Mouse (Mus musculus): Measurements from ENCODE around the gene Hmg20a. TPM values are rescaled to one million over a fixed set of nuclear protein-coding genes. Genes with fewer than 3 reads are reported as not detected.
A peak's percentile ranks its signal among the peaks of the same experiment; 100 is the strongest.

Gene Hmg20a
- polyA plus RNA-seq, 1 experiment = 12.6 TPM

- H3K4me1 ChIP-seq (ENCODE audit: control insufficient read depth, insufficient read depth, insufficient read length, low read length) = peaks cover 52% of the 10 kb centered on the region
- H3K4me3 ChIP-seq (ENCODE audit: insufficient read depth, low read depth, low read length) = no peak overlapping the region
- no peak overlapping the region; the same call in 1 of the 2 replicates for H3K27ac ChIP-seq (replicated peaks; ENCODE audit: low read depth, low read length)
Measured at GRCm38 (mm10) chr9:56499324-56500067, 81.1 kb downstream of the Hmg20a start.

DNA sequence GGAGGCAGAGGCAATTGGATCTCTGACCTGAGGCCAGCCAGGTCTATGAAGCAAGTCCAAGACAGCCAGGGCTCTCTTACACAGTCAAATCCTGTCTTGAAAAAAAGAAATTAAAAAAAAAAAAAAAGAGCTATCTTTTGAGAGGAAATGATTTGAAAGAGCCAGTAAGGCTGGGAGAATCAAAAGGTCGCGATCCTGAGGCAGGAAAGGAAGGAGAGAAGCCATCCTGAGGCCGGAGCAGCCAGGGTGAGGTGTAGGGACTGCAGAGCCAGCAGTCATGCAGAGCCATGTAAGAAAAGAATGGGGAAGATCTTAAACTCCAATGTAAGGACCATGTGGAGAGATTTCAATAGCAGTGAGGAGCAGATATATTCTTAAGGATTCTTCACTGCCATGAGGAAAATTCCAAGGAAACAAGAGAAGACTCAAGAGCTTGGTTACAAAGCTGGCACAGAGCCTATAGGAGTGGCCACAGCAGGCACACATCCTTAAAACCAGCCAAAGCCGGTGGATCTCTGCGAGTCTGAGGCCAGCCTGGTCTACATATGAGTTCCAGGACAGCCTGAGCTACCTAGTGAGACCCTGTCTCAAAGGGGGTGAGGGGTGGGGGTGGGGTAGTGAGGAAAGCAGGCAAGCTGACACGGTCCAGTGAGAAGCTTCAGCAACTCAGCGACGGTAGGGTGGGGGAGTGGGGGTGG, 82.6 kb downstream of the Hmg20a start:
- Histone ChIP-seq H3K4me3 (ENCODE audit: insufficient read depth, low read depth, low read length) (no peak overlapping the region), H3K4me1 (ENCODE audit: control insufficient read depth, insufficient read depth, insufficient read length, low read length) (peaks cover 45% of the 10 kb centered on the region), H3K27ac (replicated peaks; ENCODE audit: low read depth, low read length) (peak overlapping the region; percentile 94)

DNA sequence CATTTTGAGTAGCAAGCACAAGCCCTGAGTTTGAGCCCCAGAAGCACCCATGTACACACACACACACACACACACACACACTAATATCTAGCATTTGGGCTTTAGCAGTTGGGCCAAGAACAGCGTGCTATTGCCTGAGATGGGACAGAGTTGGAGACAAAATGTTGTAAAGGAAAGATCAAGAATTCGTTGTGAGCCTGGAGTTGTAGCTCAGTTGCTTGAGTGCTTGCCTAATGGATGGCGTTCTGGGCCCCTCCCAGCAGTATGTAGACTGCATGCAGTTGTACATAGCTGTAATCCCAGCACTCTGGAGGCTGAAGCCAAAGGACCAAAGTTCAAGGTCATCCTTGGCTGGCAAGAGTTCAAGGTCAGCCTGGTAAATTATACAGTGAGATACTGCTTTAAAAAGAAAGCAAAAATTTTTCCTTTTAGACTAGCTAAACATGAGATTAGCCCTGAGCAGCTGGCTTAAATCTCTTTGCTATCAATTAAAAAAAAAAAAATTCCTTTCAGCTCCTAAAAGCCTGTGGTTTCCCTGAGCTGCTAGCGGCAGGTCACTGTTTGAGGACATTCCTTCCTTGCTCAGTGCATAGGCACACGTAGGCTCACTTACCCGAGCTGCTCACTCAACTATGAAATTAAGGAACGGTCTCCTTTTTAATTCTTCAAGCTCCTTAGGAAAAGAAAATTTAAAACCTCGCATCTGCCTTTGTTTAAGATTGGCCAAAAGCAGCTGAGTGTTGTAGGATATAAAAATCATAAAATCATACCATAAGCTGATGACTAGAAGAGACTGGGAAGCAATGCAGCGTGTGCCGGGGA, 83.5 kb downstream of the Hmg20a start:
- Histone ChIP-seq H3K27ac (replicated peaks; ENCODE audit: low read depth, low read length) (peak overlapping the region; percentile 94), H3K4me3 (ENCODE audit: insufficient read depth, low read depth, low read length) (peak overlapping the region; percentile 34), H3K4me1 (ENCODE audit: control insufficient read depth, insufficient read depth, insufficient read length, low read length) (peaks cover 40% of the 10 kb centered on the region)

GRCm38 (mm10) chr9:56502543-56502971, 84.1 kb downstream of the Hmg20a start:
- peak overlapping the region; percentile 34 for H3K4me3 ChIP-seq (ENCODE audit: insufficient read depth, low read depth, low read length)

GRCm38 (mm10) chr9:56503621-56504500, 85.5 kb downstream of the Hmg20a start:
- Histone ChIP-seq H3K4me1 (ENCODE audit: control insufficient read depth, insufficient read depth, insufficient read length, low read length) (peaks cover 39% of the 10 kb centered on the region), H3K4me3 (ENCODE audit: insufficient read depth, low read depth, low read length) (no peak overlapping the region), H3K27ac (replicated peaks; ENCODE audit: low read depth, low read length) (peak overlapping the region; percentile 80)

More at GRCm38 (mm10) chr9:56502543-56502971, 84.1 kb downstream of the Hmg20a start:
- peaks cover 42% of the 10 kb centered on the region for H3K4me1 ChIP-seq (ENCODE audit: control insufficient read depth, insufficient read depth, insufficient read length, low read length)
- H3K27ac ChIP-seq (replicated peaks; ENCODE audit: low read depth, low read length) = peak overlapping the region; percentile 94

DNA sequence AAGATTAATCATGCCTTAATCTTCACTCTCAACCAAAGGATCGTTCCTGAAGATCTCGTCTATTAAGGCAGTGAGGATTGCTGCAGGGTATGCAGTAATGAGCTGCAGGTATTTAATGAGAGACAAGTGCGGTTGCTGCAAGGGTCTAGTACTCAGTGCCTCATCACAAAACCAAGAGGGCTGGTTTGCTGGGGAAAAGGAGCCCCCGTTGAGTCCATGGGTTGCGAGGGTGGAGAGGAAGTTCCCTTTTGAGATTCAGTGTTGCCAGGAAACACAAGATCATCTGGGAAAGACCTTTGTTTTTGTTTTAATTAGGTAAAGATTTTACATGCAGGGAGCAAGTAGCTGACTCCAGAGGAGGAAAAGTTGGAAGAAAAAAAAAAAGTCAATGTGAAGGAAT, 86.1 kb downstream of the Hmg20a start:
- Histone ChIP-seq H3K4me1 (ENCODE audit: control insufficient read depth, insufficient read depth, insufficient read length, low read length) (peaks cover 43% of the 10 kb centered on the region), H3K27ac (replicated peaks; ENCODE audit: low read depth, low read length) (peak overlapping the region; percentile 80), H3K4me3 (ENCODE audit: insufficient read depth, low read depth, low read length) (no peak overlapping the region)

DNA sequence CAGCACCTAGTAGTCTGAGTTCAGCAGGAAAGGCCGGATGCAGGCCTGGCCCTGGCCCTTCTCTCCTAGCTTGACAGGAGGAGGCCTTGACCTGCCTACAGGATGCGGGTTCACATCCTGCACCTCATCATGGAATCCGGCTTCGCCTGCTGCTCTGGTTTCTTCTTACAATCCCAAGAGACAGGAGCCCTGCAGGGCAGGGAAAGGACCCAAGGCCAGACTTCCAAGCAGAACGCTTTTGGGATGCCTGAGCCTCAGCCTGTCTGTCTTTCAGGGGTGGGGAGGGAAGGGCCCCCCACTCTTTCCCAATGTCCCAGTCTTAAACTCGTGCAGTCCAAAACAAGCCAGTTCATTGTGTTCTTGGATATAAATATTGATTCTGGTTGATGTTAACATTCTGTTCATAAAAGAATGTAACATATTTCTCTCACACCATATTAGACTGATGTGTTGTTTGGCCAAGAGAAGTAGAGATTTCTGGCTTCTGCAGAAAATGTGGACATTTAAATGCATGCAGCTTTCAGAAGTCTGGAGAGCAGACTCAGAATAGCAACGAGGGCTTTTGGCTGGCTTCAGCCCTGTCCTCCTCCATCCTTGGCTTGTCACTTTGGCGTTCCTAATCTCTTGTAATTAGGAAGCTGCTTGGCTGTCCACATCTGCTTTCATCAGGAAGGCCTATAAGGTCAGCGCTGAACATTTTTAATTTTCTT, 86.8 kb downstream of the Hmg20a start:
- peak overlapping the region; percentile 80 for H3K27ac ChIP-seq (replicated peaks; ENCODE audit: low read depth, low read length)
- peaks cover 43% of the 10 kb centered on the region for H3K4me1 ChIP-seq (ENCODE audit: control insufficient read depth, insufficient read depth, insufficient read length, low read length)
- H3K4me3 ChIP-seq (ENCODE audit: insufficient read depth, low read depth, low read length) = 0 out of 2 replicates have a peak overlapping the region, but pooled peaks have one; percentile 14

GRCm38 (mm10) chr9:56505793-56506755, 87.7 kb downstream of the Hmg20a start:
- peaks cover 36% of the 10 kb centered on the region for H3K4me1 ChIP-seq (ENCODE audit: control insufficient read depth, insufficient read depth, insufficient read length, low read length)
- H3K4me3 ChIP-seq (ENCODE audit: insufficient read depth, low read depth, low read length) = peak overlapping the region; percentile 55
- H3K27ac ChIP-seq (replicated peaks; ENCODE audit: low read depth, low read length) = peak overlapping the region; percentile 86

GRCm38 (mm10) chr9:56506931-56507681, 88.7 kb downstream of the Hmg20a start:
- H3K4me1 ChIP-seq (ENCODE audit: control insufficient read depth, insufficient read depth, insufficient read length, low read length) = peaks cover 31% of the 10 kb centered on the region
- H3K27ac ChIP-seq (replicated peaks; ENCODE audit: low read depth, low read length) = peak overlapping the region; percentile 86
- H3K4me3 ChIP-seq (ENCODE audit: insufficient read depth, low read depth, low read length) = peak overlapping the region; percentile 55

- H3K4me3 ChIP-seq (ENCODE audit: insufficient read depth, low read depth, low read length) = peak overlapping the region; percentile 55
- H3K27ac ChIP-seq (replicated peaks; ENCODE audit: low read depth, low read length) = peak overlapping the region; percentile 86
- peaks cover 26% of the 10 kb centered on the region for H3K4me1 ChIP-seq (ENCODE audit: control insufficient read depth, insufficient read depth, insufficient read length, low read length)
Measured at GRCm38 (mm10) chr9:56507682-56508061, 89.3 kb downstream of the Hmg20a start.

DNA sequence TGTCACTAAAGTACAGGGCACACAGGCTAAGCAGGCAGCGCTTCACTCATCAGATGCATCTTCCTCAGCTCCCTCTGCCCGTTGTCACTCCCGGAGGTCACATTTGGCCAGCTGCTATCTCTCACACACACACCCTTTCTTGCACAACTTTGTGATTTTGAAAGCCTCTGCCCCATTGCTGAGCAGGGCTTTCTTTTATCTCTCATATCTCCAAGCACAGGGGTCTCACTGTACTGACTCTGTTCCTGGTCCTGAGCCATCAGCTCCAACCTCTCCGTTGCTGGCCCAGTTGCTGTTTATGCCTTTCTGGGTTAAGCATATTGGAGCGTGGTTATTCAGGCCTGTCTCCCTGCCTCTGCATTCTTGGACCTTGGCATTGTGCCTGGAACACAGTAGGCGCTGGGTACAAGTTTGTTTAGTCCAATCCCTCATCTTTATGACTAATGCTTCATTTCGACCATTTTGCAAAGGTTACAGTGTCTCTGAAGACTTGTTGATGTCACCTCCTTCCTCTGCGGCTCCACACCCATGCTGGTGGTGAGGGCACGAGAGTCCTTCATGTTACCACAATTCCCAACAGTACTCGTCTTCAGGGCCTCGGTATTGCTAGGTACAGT, 90.5 kb downstream of the Hmg20a start:
- Histone ChIP-seq H3K27ac (replicated peaks; ENCODE audit: low read depth, low read length) (peak overlapping the region; percentile 77), H3K4me3 (ENCODE audit: insufficient read depth, low read depth, low read length) (no peak overlapping the region), H3K4me1 (ENCODE audit: control insufficient read depth, insufficient read depth, insufficient read length, low read length) (peaks cover 22% of the 10 kb centered on the region)

DNA sequence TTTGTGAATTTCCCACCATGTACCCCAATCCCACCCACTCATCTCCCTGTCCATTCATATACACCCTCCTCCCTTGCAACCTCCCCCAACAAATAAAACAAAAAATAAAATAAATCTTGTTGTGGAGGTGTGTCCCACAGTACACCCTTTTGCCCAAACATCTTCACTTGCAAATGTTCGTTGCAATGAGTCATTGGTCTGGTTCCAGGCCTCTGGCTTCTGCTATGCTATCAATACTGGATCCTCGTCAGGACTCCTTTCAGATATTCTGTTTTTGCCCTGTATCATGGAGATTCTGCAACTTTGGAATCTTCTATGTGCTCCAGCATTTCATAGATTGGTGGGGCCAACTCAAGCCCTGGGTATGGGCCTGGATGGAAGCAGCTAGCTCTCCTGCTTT, 91.9 kb downstream of the Hmg20a start:
- Histone ChIP-seq H3K27ac (replicated peaks; ENCODE audit: low read depth, low read length) (no peak overlapping the region), H3K4me3 (ENCODE audit: insufficient read depth, low read depth, low read length) (no peak overlapping the region), H3K4me1 (ENCODE audit: control insufficient read depth, insufficient read depth, insufficient read length, low read length) (peaks cover 17% of the 10 kb centered on the region)
